Mouse (Mus musculus) lung, postnatal 4 days (tissue): ENCODE measurements around the gene Fam187b.

Experiments
- DNase-seq, 2 experiments: peaks; one replicate each; pipeline ENCODE4 v3.0.0; 2021

Gene Fam187b

GRCm38 (mm10) chr7:31017104-31017901 lies 43.7 kb downstream of the Fam187b start:
- DNase-seq: no peak

GRCm38 (mm10) chr7:31028609-31029008 lies 55.0 kb downstream of the Fam187b start:
- no peak for DNase-seq

GRCm38 (mm10) chr7:31030717-31031116 lies 57.1 kb downstream of the Fam187b start:
- no peak for DNase-seq

GRCm38 (mm10) chr7:31031731-31032130 lies 58.1 kb downstream of the Fam187b start:
- no peak for DNase-seq

- peak in 1 of 2 experiments; percentile 49 for DNase-seq
These were observed 60.0 kb downstream of the Fam187b start for GRCm38 (mm10) chr7:31033409-31034165.

- DNase-seq: peak in 1 of 2 experiments; percentile 58
These were observed 61.2 kb downstream of the Fam187b start for GRCm38 (mm10) chr7:31034789-31035188.

GRCm38 (mm10) chr7:31035291-31035690 lies 61.7 kb downstream of the Fam187b start:
- DNase-seq: no peak

GRCm38 (mm10) chr7:31036917-31037316 lies 63.3 kb downstream of the Fam187b start:
- DNase-seq: no peak

GRCm38 (mm10) chr7:31037675-31038074 lies 64.1 kb downstream of the Fam187b start:
- no peak for DNase-seq

GRCm38 (mm10) chr7:31039011-31039410 lies 65.4 kb downstream of the Fam187b start:
- DNase-seq: no peak
